Mouse (Mus musculus) intestine, embryonic 16.5 days (tissue): ENCODE data around the gene St3gal3. TPM values are rescaled to one million over a fixed set of nuclear protein-coding genes. Genes with fewer than 3 reads are reported as not detected.
A peak's percentile ranks its signal among the peaks of the same experiment; 100 is the strongest.

ENCODE experiments used
- ATAC-seq: fragments of 200-750 bp; cut with Nextera tagmentation; 2 replicates; pipeline ENCODE4 v1.8.0; 2017; ENCODE audit warnings: moderate TSS enrichment, moderate library complexity
- H3K27ac ChIP-seq: fragments of 300-500 bp; sonication (generic); 2 replicates; pipeline ENCODE4 v1.5.1; 2014; ENCODE audit warnings: mild to moderate bottlenecking, low read length
- H3K27me3 ChIP-seq: fragments of 300-500 bp; sonication (generic); replicated peaks from 2 replicates; pipeline ENCODE4 v1.6.1; 2014; ENCODE audit warnings: low read length, control low read depth, mixed read lengths; ENCODE audit not compliant: control insufficient read depth, insufficient read depth
- H3K36me3 ChIP-seq: fragments of 300-500 bp; sonication (generic); 2 replicates; pipeline ENCODE4 v1.6.1; 2014; ENCODE audit warnings: low read length, control low read depth; ENCODE audit not compliant: control insufficient read depth, insufficient read depth
- H3K4me1 ChIP-seq: fragments of 300-500 bp; sonication (generic); 2 replicates; pipeline ENCODE4 v1.6.1; 2014; ENCODE audit warnings: low read length, control low read depth, mixed read lengths; ENCODE audit not compliant: control insufficient read depth, insufficient read depth
- H3K4me2 ChIP-seq: fragments of 300-500 bp; sonication (generic); 2 replicates; pipeline ENCODE4 v1.6.1; 2014; ENCODE audit warnings: low read depth, low read length, control low read depth
- H3K4me3 ChIP-seq: fragments of 300-500 bp; sonication (generic); 2 replicates; pipeline ENCODE4 v1.5.1; 2014; ENCODE audit warnings: mild to moderate bottlenecking, low read length
- H3K9ac ChIP-seq: fragments of 300-500 bp; sonication (generic); 2 replicates; pipeline ENCODE4 v1.6.1; 2014; ENCODE audit warnings: low read depth, low read length
- H3K9me3 ChIP-seq: fragments of 300-500 bp; sonication (generic); 2 replicates; pipeline ENCODE4 v1.6.1; 2016; ENCODE audit warnings: low read length, control low read depth; ENCODE audit not compliant: control insufficient read depth
- WGBS: fragments of 180-500 bp; shearing (Covaris S2); extraction: QIAGEN DNeasy Blood & Tissue Kit; methylation state at CpG from one replicate; pipeline ENCODE4 v1.1.7; 2014; 5-methylcytosine and 5-hydroxymethylcytosine counted together
- polyA plus RNA-seq: library from polyadenylated mRNA; unstranded; fragments of >200 nt; fragmentation: Nextera tagmentation; extraction: Ambion mirVana; gene quantifications from 2 replicates; pipeline ENCODE4 v1.2.1, GENCODE M21; 2015

Gene St3gal3
- polyA plus RNA-seq, 1 experiment from 2014 or later = 8.6 TPM

DNA sequence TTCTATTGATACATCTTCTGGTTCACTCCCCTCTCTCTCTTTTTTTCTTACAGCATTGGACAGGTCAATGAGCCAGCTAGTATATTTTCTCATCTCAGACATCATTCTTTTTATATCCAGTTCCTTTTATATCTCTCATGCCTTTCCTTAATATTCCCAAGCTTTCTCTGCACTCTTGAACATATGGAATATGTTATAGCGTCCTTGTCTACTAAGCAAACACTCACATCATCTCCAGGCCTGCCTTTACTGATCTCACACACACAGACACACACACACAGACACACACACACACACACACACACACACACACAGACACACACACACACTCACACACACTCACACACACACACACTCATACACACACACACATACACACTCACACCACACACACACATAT is 96.7 kb downstream of the St3gal3 start:
- Histone ChIP-seq H3K4me3 (no peak overlapping the region), H3K36me3 (peaks cover 3% of the 10 kb centered on the region; the same call in 1 of the 2 replicates), H3K4me2 (no peak overlapping the region), H3K9ac (no peak overlapping the region), H3K9me3 (no peaks in the 10 kb centered on the region), H3K27ac (no peak overlapping the region), H3K4me1 (peaks cover 6% of the 10 kb centered on the region), H3K27me3 (no peaks in the 10 kb centered on the region)
- ATAC-seq = no peak
- whole genome bisulfite sequencing = 46% methylated on average over 1 of the region's 1 CpGs

DNA sequence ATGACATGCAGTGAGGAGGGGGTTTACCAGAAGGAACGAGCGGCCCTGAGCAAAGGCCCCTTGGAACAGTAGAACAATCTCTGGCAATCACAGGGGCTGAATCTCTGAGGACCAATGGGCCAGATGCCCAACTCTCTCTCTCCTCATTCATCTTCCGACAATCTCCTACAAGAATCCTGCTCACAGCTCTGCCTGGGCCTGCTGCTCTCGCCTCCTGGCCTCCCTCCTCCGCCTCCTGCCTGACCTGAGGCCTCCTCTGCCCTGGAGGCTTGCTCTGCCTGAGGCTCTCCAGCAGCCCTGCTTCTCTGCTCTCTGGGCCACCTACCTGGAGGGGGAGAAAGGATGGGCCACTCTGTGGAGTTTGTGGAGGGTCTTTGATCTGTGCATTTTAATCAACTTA is 97.3 kb downstream of the St3gal3 start:
- Histone ChIP-seq H3K4me2 (no peak overlapping the region), H3K4me3 (no peak overlapping the region), H3K4me1 (peaks cover 4% of the 10 kb centered on the region; the same call in 1 of the 2 replicates), H3K9ac (peak overlapping the region; percentile 21; the same call in 1 of the 2 replicates), H3K27me3 (no peaks in the 10 kb centered on the region), H3K9me3 (no peaks in the 10 kb centered on the region), H3K27ac (peak overlapping the region; percentile 60; the same call in 1 of the 2 replicates), H3K36me3 (peaks cover 3% of the 10 kb centered on the region; the same call in 1 of the 2 replicates)
- WGBS = 52% methylated on average over 5 of the region's 5 CpGs
- no peak for ATAC-seq

DNA sequence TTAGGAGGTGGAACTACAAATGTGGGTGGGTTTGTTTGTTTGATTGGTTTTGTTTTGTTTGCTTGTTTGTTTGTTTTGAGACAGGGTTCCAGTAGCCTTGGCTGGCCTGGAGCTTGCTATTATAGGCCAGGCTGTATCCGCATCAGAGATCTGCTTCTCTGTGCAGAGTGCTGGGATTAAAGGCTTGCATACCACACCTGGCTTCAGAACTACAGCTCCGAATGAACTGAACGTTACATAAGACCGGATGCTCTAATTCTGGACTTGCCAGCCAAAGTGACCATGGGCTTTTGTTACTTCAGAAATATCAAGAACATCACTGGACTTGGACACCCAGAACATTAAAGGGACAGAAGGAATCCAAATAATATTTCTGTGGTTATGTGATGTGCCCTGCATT is 98.2 kb downstream of the St3gal3 start:
- WGBS = 89% methylated on average over 4 of the region's 4 CpGs

GRCm38 (mm10) chr4:118035090-118035489 is 99.6 kb downstream of the St3gal3 start:
- H3K4me3 ChIP-seq = no peak overlapping the region
- WGBS = 89% methylated on average over 2 of the region's 2 CpGs
- H3K9ac ChIP-seq = no peak overlapping the region
- H3K4me2 ChIP-seq = no peak overlapping the region
- ATAC-seq = no peak
- H3K9me3 ChIP-seq = no peaks in the 10 kb centered on the region
- no peak overlapping the region for H3K27ac ChIP-seq
- peaks cover 3% of the 10 kb centered on the region; the same call in 1 of the 2 replicates for H3K36me3 ChIP-seq
- peaks cover 13% of the 10 kb centered on the region for H3K4me1 ChIP-seq
- no peaks in the 10 kb centered on the region for H3K27me3 ChIP-seq

More for the DNA sequence above, 98.2 kb downstream of the St3gal3 start:
- no peak overlapping the region for H3K4me2 ChIP-seq
- H3K27me3 ChIP-seq = no peaks in the 10 kb centered on the region
- peaks cover 5% of the 10 kb centered on the region; the same call in 1 of the 2 replicates for H3K4me1 ChIP-seq
- no peaks in the 10 kb centered on the region for H3K9me3 ChIP-seq
- no peak for ATAC-seq
- no peak overlapping the region for H3K9ac ChIP-seq
- no peak overlapping the region for H3K4me3 ChIP-seq
- peaks cover 3% of the 10 kb centered on the region; the same call in 1 of the 2 replicates for H3K36me3 ChIP-seq
- H3K27ac ChIP-seq = no peak overlapping the region

- WGBS = 80% methylated on average over 5 of the region's 5 CpGs
- no peak overlapping the region for H3K4me2 ChIP-seq
Measured at GRCm38 (mm10) chr4:118033026-118033425, 101.7 kb downstream of the St3gal3 start.

GRCm38 (mm10) chr4:118031776-118032170 is 102.9 kb downstream of the St3gal3 start:
- Histone ChIP-seq H3K4me1 (peaks cover 19% of the 10 kb centered on the region), H3K27ac (no peak overlapping the region), H3K9me3 (no peaks in the 10 kb centered on the region), H3K4me3 (no peak overlapping the region), H3K9ac (no peak overlapping the region), H3K27me3 (no peaks in the 10 kb centered on the region), H3K36me3 (peaks cover 3% of the 10 kb centered on the region; the same call in 1 of the 2 replicates), H3K4me2 (no peak overlapping the region)
- WGBS = 87% methylated on average over 7 of the region's 7 CpGs
- ATAC-seq = no peak

More at GRCm38 (mm10) chr4:118033026-118033425, 101.7 kb downstream of the St3gal3 start:
- no peak for ATAC-seq
- no peak overlapping the region for H3K4me3 ChIP-seq
- H3K36me3 ChIP-seq = peaks cover 3% of the 10 kb centered on the region; the same call in 1 of the 2 replicates
- H3K4me1 ChIP-seq = peaks cover 23% of the 10 kb centered on the region
- H3K27me3 ChIP-seq = no peaks in the 10 kb centered on the region
- H3K9me3 ChIP-seq = no peaks in the 10 kb centered on the region
- no peak overlapping the region for H3K27ac ChIP-seq
- no peak overlapping the region for H3K9ac ChIP-seq

- H3K4me2 ChIP-seq = no peak overlapping the region
- H3K4me1 ChIP-seq = peaks cover 19% of the 10 kb centered on the region
- H3K9ac ChIP-seq = no peak overlapping the region
- no peak overlapping the region for H3K27ac ChIP-seq
- ATAC-seq = peak; percentile 40; the same call in 1 of the 2 replicates
- H3K36me3 ChIP-seq = peaks cover 3% of the 10 kb centered on the region; the same call in 1 of the 2 replicates
- no peaks in the 10 kb centered on the region for H3K27me3 ChIP-seq
- no peak overlapping the region for H3K4me3 ChIP-seq
- H3K9me3 ChIP-seq = no peaks in the 10 kb centered on the region
- WGBS = 67% methylated on average over 6 of the region's 6 CpGs
Measured at GRCm38 (mm10) chr4:118031132-118031775, 103.5 kb downstream of the St3gal3 start.

DNA sequence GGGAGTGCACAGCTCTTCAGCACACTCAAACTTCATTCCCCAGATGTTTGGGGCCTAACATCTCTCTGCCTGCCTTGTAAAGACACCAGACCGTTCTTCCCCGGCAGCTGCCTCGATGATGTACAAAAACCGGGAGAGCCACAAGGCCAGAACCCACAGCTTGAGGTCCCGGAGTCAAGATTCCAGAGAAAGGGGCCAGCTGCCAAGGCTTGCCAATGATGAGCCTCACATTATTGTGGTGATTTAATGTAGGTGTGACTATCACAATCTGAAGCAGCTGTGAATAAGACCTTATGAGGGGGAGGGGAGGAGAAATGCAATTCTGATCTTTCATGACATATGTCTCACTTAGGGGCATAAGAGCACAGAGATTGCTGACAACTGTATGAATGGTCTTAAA is 104.4 kb downstream of the St3gal3 start:
- ATAC-seq = no peak
- H3K4me1 ChIP-seq = peaks cover 19% of the 10 kb centered on the region
- H3K4me3 ChIP-seq = no peak overlapping the region
- H3K27ac ChIP-seq = peak overlapping the region; percentile 42; the same call in 1 of the 2 replicates
- no peak overlapping the region for H3K4me2 ChIP-seq
- no peaks in the 10 kb centered on the region for H3K9me3 ChIP-seq
- H3K9ac ChIP-seq = no peak overlapping the region
- H3K27me3 ChIP-seq = no peaks in the 10 kb centered on the region
- WGBS = 45% methylated on average over 5 of the region's 5 CpGs
- H3K36me3 ChIP-seq = no peaks in the 10 kb centered on the region

- H3K27ac ChIP-seq = peak overlapping the region; percentile 42
- H3K36me3 ChIP-seq = no peaks in the 10 kb centered on the region
- ATAC-seq = peak; percentile 58
- H3K4me1 ChIP-seq = peaks cover 19% of the 10 kb centered on the region
- H3K4me3 ChIP-seq = no peak overlapping the region
- 39% methylated on average over 6 of the region's 6 CpGs for WGBS
- H3K9me3 ChIP-seq = no peaks in the 10 kb centered on the region
- no peak overlapping the region for H3K4me2 ChIP-seq
- no peaks in the 10 kb centered on the region for H3K27me3 ChIP-seq
- H3K9ac ChIP-seq = no peak overlapping the region
Measured at GRCm38 (mm10) chr4:118029892-118030291, 104.8 kb downstream of the St3gal3 start.
